Mouse (Mus musculus): ENCODE data around the gene Il27ra.

DNA sequence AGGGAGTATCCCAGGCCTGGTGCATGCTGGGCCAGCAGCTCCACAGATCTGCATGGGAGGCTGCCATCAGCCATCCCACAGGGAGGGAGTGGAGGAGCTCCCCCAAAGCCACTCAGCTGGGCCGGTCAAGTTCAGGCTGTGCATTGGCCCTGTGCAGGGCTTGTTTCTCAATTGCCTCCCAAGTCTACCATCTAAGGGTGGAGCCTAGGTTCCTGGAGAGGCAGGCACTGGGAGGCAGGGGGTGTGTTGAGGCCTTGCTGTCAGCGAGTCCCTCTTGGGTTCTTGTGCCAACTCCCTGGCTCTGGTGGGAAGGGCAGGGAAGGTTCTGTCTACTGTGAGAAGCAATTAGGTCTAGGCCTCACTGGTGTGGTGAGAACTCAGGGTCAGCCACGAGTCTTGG lies 29.5 kb upstream of the Il27ra start:
- TF ChIP-seq CHD2 (IDR thresholded peaks at IDR 0.05; ENCODE audit: low read depth, low read length) = no peak
- TF ChIP-seq HCFC1 (IDR thresholded peaks at IDR 0.05; ENCODE audit: borderline replicate concordance, insufficient read depth, low read length) = no peak
- no peak for TF ChIP-seq ZNF384 (IDR thresholded peaks at IDR 0.05; ENCODE audit: low read depth, low read length)
- no peak for TF ChIP-seq MAFK (IDR thresholded peaks at IDR 0.05; ENCODE audit: insufficient read depth, low read depth, low read length)
- TF ChIP-seq ZC3H11A (IDR thresholded peaks at IDR 0.05; ENCODE audit: borderline replicate concordance, low read depth, low read length) = no peak

Data from ES-E14 (cell line).